Mouse (Mus musculus) stomach, embryonic 14.5 days (tissue): ENCODE results near the gene Cd4. TPM values are rescaled to one million over a fixed set of nuclear protein-coding genes. Genes with fewer than 3 reads are reported as not detected.

Experiments used
- ATAC-seq: fragments of 200-750 bp; cut with Nextera tagmentation; 2 replicates; pipeline ENCODE4 v1.8.0; 2017; ENCODE audit warnings: low read depth, moderate TSS enrichment; ENCODE audit not compliant: insufficient number of reproducible peaks, insufficient read depth, low FRiP score
- H3K27ac ChIP-seq: fragments of 300-500 bp; sonication (generic); 2 replicates; pipeline ENCODE4 v1.5.1; 2014; ENCODE audit warnings: mild to moderate bottlenecking, low read length, moderate library complexity, mixed read lengths
- H3K27me3 ChIP-seq: fragments of 300-500 bp; sonication (generic); 2 replicates; pipeline ENCODE4 v1.6.1; 2014; ENCODE audit warnings: low read length, control low read depth, mixed read lengths; ENCODE audit not compliant: control insufficient read depth, insufficient read depth
- H3K36me3 ChIP-seq: fragments of 300-500 bp; sonication (generic); 2 replicates; pipeline ENCODE4 v1.6.1; 2014; ENCODE audit warnings: mild to moderate bottlenecking, control low read depth, low read length, moderate library complexity, mixed read lengths; ENCODE audit not compliant: control insufficient read depth, insufficient read depth
- H3K4me1 ChIP-seq: fragments of 300-500 bp; sonication (generic); 2 replicates; pipeline ENCODE4 v1.6.1; 2014; ENCODE audit warnings: low read length, control low read depth, mixed read lengths; ENCODE audit not compliant: control insufficient read depth, insufficient read depth
- H3K4me2 ChIP-seq: fragments of 300-500 bp; sonication (generic); replicated peaks from 2 replicates; pipeline ENCODE4 v1.6.1; 2014; ENCODE audit warnings: low read depth, low read length, control low read depth
- H3K4me3 ChIP-seq: fragments of 300-500 bp; sonication (generic); 2 replicates; pipeline ENCODE4 v1.5.1; 2014; ENCODE audit warnings: low read depth, low read length, control low read depth
- H3K9ac ChIP-seq: fragments of 300-500 bp; sonication (generic); replicated peaks from 2 replicates; pipeline ENCODE4 v1.6.1; 2014; ENCODE audit warnings: low read depth, mild to moderate bottlenecking, control low read depth, low read length, moderate library complexity, mixed read lengths
- H3K9me3 ChIP-seq: fragments of 300-500 bp; sonication (generic); 2 replicates; pipeline ENCODE4 v1.6.1; 2016; ENCODE audit warnings: low read depth, low read length, control low read depth; ENCODE audit not compliant: control insufficient read depth
- WGBS: fragments of 180-500 bp; shearing (Covaris S2); extraction: QIAGEN DNeasy Blood & Tissue Kit; methylation state at CpG from one replicate; pipeline ENCODE4 v1.1.7; 2014; 5-methylcytosine and 5-hydroxymethylcytosine counted together
- polyA plus RNA-seq: library from polyadenylated mRNA; unstranded; fragments of >200 nt; fragmentation: Nextera tagmentation; extraction: Ambion mirVana; gene quantifications from 2 replicates; pipeline ENCODE4 v1.2.1, GENCODE M21; 2014

Gene Cd4
- polyA plus RNA-seq, 1 experiment from 2014 or later: 0.43 TPM

- Histone ChIP-seq H3K4me2 (no peak within 1 kb of the TSS), H3K27ac (no peak within 1 kb of the TSS; the same call in 1 of the 2 replicates), H3K4me3 (no peak within 1 kb of the TSS), H3K9me3 (no peaks in the 10 kb centered on the region), H3K36me3 (peaks cover 32% of the 10 kb centered on the region), H3K4me1 (peaks cover 30% of the 10 kb centered on the region), H3K27me3 (no peaks in the 10 kb centered on the region), H3K9ac (0 out of 2 replicates have a peak within 1 kb of the TSS, but pooled peaks have one; percentile 6)
- ATAC-seq: no peak
- WGBS: 16% methylated on average over 13 of the region's 13 CpGs
These were observed 23.7 kb upstream of the Cd4 start, which contains the start of gene Lag3 for GRCm38 (mm10) chr6:124911533-124912218. TSS of gene Lag3 (minus strand) at chr6:124911705.

GRCm38 (mm10) chr6:124910032-124910431, 22.0 kb upstream of the Cd4 start:
- peak overlapping the region; percentile 15; the same call in 1 of the 2 replicates for H3K4me3 ChIP-seq
- H3K4me1 ChIP-seq: peaks cover 18% of the 10 kb centered on the region
- H3K9me3 ChIP-seq: no peaks in the 10 kb centered on the region
- H3K27ac ChIP-seq: no peak overlapping the region
- peaks cover 26% of the 10 kb centered on the region for H3K36me3 ChIP-seq
- peak; percentile 67 for ATAC-seq
- no peaks in the 10 kb centered on the region for H3K27me3 ChIP-seq
- H3K9ac ChIP-seq: peak overlapping the region; percentile 10; the same call in 1 of the 2 replicates
- WGBS: 7% methylated on average over 32 of the region's 32 CpGs
- peak overlapping the region; percentile 42 for H3K4me2 ChIP-seq

GRCm38 (mm10) chr6:124907767-124908166, 19.7 kb upstream of the Cd4 start:
- ATAC-seq: no peak
- Histone ChIP-seq H3K4me1 (peaks cover 16% of the 10 kb centered on the region; the same call in 1 of the 2 replicates), H3K4me2 (no peak overlapping the region), H3K36me3 (peaks cover 4% of the 10 kb centered on the region; the same call in 1 of the 2 replicates), H3K9ac (no peak overlapping the region), H3K27me3 (no peaks in the 10 kb centered on the region), H3K27ac (no peak overlapping the region), H3K4me3 (no peak overlapping the region), H3K9me3 (no peaks in the 10 kb centered on the region)
- 74% methylated on average over 1 of the region's 1 CpGs for WGBS

- Histone ChIP-seq H3K4me3 (no peak overlapping the region), H3K4me2 (peak overlapping the region; percentile 76), H3K4me1 (peaks cover 7% of the 10 kb centered on the region; the same call in 1 of the 2 replicates), H3K36me3 (no peaks in the 10 kb centered on the region), H3K27me3 (no peaks in the 10 kb centered on the region), H3K9ac (0 out of 2 replicates have a peak overlapping the region, but pooled peaks have one; percentile 49), H3K27ac (peak overlapping the region; percentile 99), H3K9me3 (no peaks in the 10 kb centered on the region)
- ATAC-seq: no peak
- 27% methylated on average over 14 of the region's 16 CpGs for WGBS
These were observed 17.2 kb upstream of the Cd4 start for GRCm38 (mm10) chr6:124904991-124905860.

- ATAC-seq: peak; percentile 77
- H3K36me3 ChIP-seq: no peaks in the 10 kb centered on the region
- H3K4me1 ChIP-seq: no peaks in the 10 kb centered on the region
- H3K9ac ChIP-seq: peak overlapping the region; percentile 49
- H3K4me3 ChIP-seq: peak overlapping the region; percentile 40
- 11% methylated on average over 24 of the region's 24 CpGs for WGBS
- peak overlapping the region; percentile 76 for H3K4me2 ChIP-seq
- H3K9me3 ChIP-seq: no peaks in the 10 kb centered on the region
- H3K27ac ChIP-seq: peak overlapping the region; percentile 99
- H3K27me3 ChIP-seq: no peaks in the 10 kb centered on the region
These were observed 16.4 kb upstream of the Cd4 start for GRCm38 (mm10) chr6:124904161-124904981.

- Histone ChIP-seq H3K4me2 (peak overlapping the region; percentile 76), H3K4me1 (no peaks in the 10 kb centered on the region), H3K36me3 (no peaks in the 10 kb centered on the region), H3K27ac (peak overlapping the region; percentile 99), H3K27me3 (no peaks in the 10 kb centered on the region), H3K9ac (peak overlapping the region; percentile 49), H3K9me3 (no peaks in the 10 kb centered on the region), H3K4me3 (peak overlapping the region; percentile 40)
- peak; percentile 81 for ATAC-seq
- 0% methylated on average over 23 of the region's 23 CpGs for WGBS
These were observed 15.6 kb upstream of the Cd4 start for GRCm38 (mm10) chr6:124903580-124904151.

GRCm38 (mm10) chr6:124901851-124902250, 13.8 kb upstream of the Cd4 start:
- H3K4me2 ChIP-seq: no peak overlapping the region
- H3K9ac ChIP-seq: no peak overlapping the region
- H3K27ac ChIP-seq: no peak overlapping the region
- H3K36me3 ChIP-seq: no peaks in the 10 kb centered on the region
- no peak overlapping the region for H3K4me3 ChIP-seq
- ATAC-seq: no peak
- H3K9me3 ChIP-seq: no peaks in the 10 kb centered on the region
- no peaks in the 10 kb centered on the region for H3K27me3 ChIP-seq
- H3K4me1 ChIP-seq: no peaks in the 10 kb centered on the region
